Mouse (Mus musculus) kidney, adult 2 months (tissue): ENCODE results near the gene Srxn1. TPM values are rescaled to one million over a fixed set of nuclear protein-coding genes. Genes with fewer than 3 reads are reported as not detected.
A peak's percentile ranks its signal among the peaks of the same experiment; 100 is the strongest.

Experiments used
- DNase-seq: peaks from one replicate; pipeline ENCODE4 v3.0.0; 2021
- H3K27ac ChIP-seq: fragments of 200-500 bp; 2 replicates; pipeline ENCODE4 v1.5.1; 2012; ENCODE audit warnings: low read depth, low read length, control low read depth, inconsistent platforms; ENCODE audit not compliant: insufficient read depth
- H3K27me3 ChIP-seq: fragments of 200-500 bp; replicated peaks from 2 replicates; pipeline ENCODE4 v1.6.1; 2012; ENCODE audit warnings: mild to moderate bottlenecking, moderate library complexity, low read length, inconsistent platforms; ENCODE audit not compliant: control insufficient read depth, insufficient read depth
- H3K36me3 ChIP-seq: fragments of 200-500 bp; 2 replicates; pipeline ENCODE4 v1.6.1; 2012; ENCODE audit warnings: mild to moderate bottlenecking, moderate library complexity, low read length, inconsistent platforms; ENCODE audit not compliant: control insufficient read depth, insufficient read depth
- H3K4me1 ChIP-seq: fragments of 200-500 bp; 2 replicates; pipeline ENCODE4 v1.6.1; 2011; ENCODE audit warnings: low read length; ENCODE audit not compliant: control insufficient read depth, insufficient read depth
- H3K4me3 ChIP-seq: fragments of 200-500 bp; 2 replicates; pipeline ENCODE4 v1.5.1; 2011; ENCODE audit warnings: mild to moderate bottlenecking, low read depth, low read length, control low read depth; ENCODE audit not compliant: insufficient read depth
- CTCF ChIP-seq: fragments of 200-500 bp; conservative IDR thresholded peaks from 2 replicates; pipeline ENCODE4 v1.5.1; 2011; ENCODE audit warnings: low read depth, mild to moderate bottlenecking, control low read depth, low read length, moderate library complexity, mixed read lengths; ENCODE audit not compliant: insufficient read depth, insufficient read length
- POLR2A ChIP-seq: fragments of 200-500 bp; IDR thresholded peaks from one replicate; pipeline ENCODE4 v1.6.1; 2011; ENCODE audit warnings: low read depth, low read length, control low read depth
- WGBS: fragments of 180-500 bp; shearing (Covaris S2); methylation state at CpG from one replicate; pipeline ENCODE4 v1.1.7; 2018; 5-methylcytosine and 5-hydroxymethylcytosine counted together
- polyA plus RNA-seq: library from polyadenylated mRNA; depleted of rRNA; stranded (reverse); fragments of >200 nt; gene quantifications from 2 replicates; pipeline ENCODE4 v1.2.3, GENCODE M21; 2012; rRNA removed

Gene Srxn1
- polyA plus RNA-seq, 1 experiment: 113 TPM

DNA sequence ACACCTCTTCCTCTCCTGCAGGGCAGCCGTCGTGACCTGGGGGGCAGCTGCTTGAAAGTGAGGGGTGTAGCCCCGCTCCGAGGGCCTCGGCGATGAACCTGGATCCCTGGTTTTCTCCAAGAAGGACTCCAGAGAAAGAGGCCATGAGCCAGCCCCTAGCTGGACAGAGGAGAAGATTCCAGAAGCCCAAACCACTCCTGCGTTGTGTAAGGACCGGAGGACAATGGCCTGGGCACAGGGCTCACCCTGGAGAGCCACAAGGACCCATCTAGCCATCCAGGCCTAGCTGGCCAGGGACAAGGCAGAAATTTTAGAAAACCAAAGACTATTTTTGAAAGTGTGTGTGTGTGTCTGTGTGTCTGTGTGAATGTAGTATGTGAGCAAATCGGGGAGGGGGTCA, 43.4 kb downstream of the Srxn1 start:
- Histone ChIP-seq H3K27me3 (no peaks in the 10 kb centered on the region), H3K27ac (no peak overlapping the region), H3K4me3 (no peak overlapping the region), H3K4me1 (no peaks in the 10 kb centered on the region), H3K36me3 (no peaks in the 10 kb centered on the region)
- WGBS: 92% methylated on average over 9 of the region's 9 CpGs
- DNase-seq: no peak
- TF ChIP-seq CTCF (no peak), POLR2A (no peak)

DNA sequence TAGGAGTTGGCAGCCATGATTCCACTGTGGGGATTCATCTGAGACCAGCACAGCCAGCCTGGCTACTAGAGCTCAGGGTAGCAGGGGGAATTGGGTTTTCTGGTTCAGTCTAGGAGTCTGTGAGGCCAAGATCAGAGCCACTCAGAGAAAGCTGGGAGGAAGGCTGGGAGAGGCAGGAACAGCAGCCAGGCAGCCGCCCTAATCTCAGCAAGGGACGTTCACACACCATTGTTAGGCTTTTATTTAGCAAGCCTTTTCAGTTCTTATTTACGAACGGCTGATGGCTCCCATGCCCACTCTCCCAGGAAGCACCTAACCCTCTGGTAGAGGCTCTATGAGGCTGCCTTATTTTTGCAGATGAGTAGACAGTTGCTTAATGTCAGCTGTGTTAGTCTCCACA, 44.6 kb downstream of the Srxn1 start:
- 60% methylated on average over 4 of the region's 4 CpGs for WGBS
- H3K4me1 ChIP-seq: no peaks in the 10 kb centered on the region
- H3K27me3 ChIP-seq: no peaks in the 10 kb centered on the region
- TF ChIP-seq CTCF (no peak), POLR2A (no peak)
- H3K27ac ChIP-seq: no peak overlapping the region
- no peak overlapping the region for H3K4me3 ChIP-seq
- H3K36me3 ChIP-seq: no peaks in the 10 kb centered on the region
- DNase-seq: no peak

DNA sequence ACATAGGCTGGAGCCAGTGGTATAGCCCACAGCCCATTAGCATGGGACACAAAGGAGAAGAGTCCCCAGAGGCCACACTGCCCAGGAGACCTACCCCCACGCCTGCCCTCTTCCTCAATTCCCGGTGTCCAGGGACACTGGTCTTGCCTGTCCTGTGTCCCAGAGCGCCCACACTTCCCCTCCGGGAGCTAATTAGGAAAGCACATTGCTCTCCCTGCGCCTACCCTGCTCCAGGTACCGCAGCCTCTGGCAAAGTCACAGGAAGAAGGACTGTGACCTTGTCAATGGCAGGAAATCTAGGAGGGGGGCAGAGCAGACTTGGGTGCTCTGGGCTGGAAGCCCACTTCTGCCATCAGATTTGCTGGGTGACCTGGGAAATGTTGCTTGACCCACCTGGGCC, 45.1 kb downstream of the Srxn1 start:
- H3K27ac ChIP-seq: no peak overlapping the region
- no peak overlapping the region for H3K4me3 ChIP-seq
- DNase-seq: peak; percentile 74
- no peaks in the 10 kb centered on the region for H3K36me3 ChIP-seq
- 57% methylated on average over 6 of the region's 6 CpGs for WGBS
- H3K4me1 ChIP-seq: no peaks in the 10 kb centered on the region
- TF ChIP-seq CTCF (no peak), POLR2A (no peak)
- no peaks in the 10 kb centered on the region for H3K27me3 ChIP-seq

DNA sequence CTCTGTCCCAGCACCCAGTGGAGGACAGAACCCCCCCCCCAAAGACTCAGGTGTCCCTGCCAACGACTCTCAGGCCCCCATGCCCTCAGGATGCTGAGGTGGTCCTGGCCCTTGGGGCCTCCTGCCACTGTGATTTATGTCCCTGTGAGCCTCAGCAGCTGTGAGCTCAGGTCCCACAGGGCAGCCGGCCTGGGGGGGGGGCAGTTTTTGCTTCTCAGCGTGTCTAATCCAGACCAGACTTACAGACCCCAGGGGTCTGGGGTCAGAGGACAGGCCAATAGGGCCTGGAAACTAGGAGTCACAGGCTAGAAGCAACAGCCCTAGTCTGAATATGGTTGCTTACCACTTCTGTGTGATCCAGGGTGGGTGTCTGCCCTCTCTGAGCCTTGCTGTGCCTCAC, 48.0 kb downstream of the Srxn1 start:
- H3K27ac ChIP-seq: no peak overlapping the region

DNA sequence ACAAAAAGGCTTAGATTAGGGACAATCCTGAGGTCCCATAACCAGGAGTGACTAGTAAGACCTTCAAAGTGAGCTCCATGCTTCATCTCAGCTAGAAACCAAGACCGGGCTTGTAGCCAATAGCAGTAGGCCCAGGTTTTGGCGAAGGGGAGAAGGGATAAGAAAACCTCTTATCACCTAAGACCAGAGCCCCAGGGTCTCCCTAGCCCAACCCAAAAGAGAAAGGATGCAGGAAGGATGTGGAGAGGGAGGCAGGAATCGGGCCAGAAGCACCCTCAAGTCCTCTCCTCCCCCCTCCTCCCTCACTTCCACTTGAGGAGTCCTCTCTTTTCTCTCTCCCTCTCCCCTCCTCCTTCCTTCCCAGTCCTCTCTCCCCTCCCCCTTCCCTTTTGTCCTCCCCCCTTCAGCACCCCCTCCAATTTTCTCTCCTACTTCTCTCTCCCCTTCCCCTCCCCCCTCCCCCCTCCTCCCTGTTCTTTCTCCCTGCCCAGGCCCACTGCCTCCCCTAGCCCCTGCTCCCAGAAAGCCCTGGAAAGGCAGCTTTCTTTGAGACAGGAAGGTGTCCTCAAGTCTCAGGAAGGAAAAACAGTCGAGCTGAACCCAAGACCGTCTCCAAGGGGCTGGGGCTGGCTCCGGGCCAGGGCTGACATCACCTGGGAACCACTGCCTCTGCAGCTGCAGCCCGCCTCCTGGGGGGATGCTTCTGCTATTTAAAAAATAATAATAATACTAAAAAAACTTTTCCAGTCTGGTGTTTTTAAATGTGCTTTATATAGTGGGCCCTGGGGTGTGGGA, 50.3 kb downstream of the Srxn1 start:
- TF ChIP-seq CTCF: no peak
- TF ChIP-seq POLR2A: no peak
- 47% methylated on average over 7 of the region's 7 CpGs for WGBS
- Histone ChIP-seq H3K27me3 (no peaks in the 10 kb centered on the region; the same call in 1 of the 2 replicates), H3K27ac (no peak overlapping the region), H3K4me3 (no peak overlapping the region), H3K4me1 (no peaks in the 10 kb centered on the region), H3K36me3 (no peaks in the 10 kb centered on the region)
- peak; percentile 76 for DNase-seq

More for the DNA sequence above, 48.0 kb downstream of the Srxn1 start:
- H3K27me3 ChIP-seq: no peaks in the 10 kb centered on the region
- TF ChIP-seq POLR2A (no peak), CTCF (no peak)
- H3K4me1 ChIP-seq: no peaks in the 10 kb centered on the region
- WGBS: 34% methylated on average over 3 of the region's 3 CpGs
- no peak overlapping the region for H3K4me3 ChIP-seq
- no peak for DNase-seq
- no peaks in the 10 kb centered on the region for H3K36me3 ChIP-seq

DNA sequence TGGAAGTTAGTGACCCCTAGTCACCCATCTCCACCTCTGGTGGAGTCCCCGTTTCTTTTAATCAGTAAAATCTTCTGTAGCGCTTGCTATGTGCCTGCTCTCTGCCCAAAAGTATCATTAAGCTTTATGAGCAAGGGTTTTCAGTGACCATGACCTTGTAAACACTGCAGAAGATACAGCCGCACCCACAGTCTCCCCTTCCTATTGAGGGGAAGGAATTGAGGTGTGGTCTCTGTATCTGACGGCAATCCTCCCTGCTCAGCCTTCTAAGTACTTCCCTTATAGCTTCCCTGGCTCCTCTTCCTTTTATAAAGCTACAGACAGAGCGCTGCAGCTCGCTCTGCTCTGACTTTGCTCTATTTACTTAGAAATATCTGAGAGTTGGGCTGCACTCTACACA, 51.2 kb downstream of the Srxn1 start:
- Histone ChIP-seq H3K36me3 (no peaks in the 10 kb centered on the region), H3K4me1 (no peaks in the 10 kb centered on the region), H3K4me3 (no peak overlapping the region), H3K27me3 (no peaks in the 10 kb centered on the region; the same call in 1 of the 2 replicates), H3K27ac (no peak overlapping the region)
- no peak for TF ChIP-seq POLR2A
- TF ChIP-seq CTCF: no peak
- no peak for DNase-seq
- WGBS: 57% methylated on average over 6 of the region's 6 CpGs

DNA sequence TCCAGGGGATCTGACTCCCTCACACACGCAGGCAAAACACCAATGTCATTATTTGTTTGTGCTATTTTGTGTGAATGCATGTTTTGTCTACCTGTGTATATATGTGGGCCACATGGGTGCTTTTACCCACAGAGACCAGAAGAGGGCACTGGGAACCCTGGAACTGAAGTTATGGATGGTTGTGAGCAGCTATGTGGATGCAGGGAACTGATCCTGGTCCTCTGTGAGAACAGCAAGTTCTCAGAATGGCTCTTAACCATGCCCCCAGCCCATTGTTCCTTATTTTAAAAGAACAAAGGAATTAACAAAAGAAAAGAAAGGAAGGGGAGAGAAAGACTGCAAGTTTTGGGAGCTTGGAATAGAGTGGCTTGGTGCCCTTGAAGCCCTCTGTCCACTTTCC, 54.2 kb downstream of the Srxn1 start:
- no peak overlapping the region for H3K4me3 ChIP-seq
- 89% methylated on average over 1 of the region's 1 CpGs for WGBS
- H3K27ac ChIP-seq: no peak overlapping the region
- H3K27me3 ChIP-seq: no peaks in the 10 kb centered on the region; the same call in 1 of the 2 replicates
- DNase-seq: no peak
- no peaks in the 10 kb centered on the region for H3K36me3 ChIP-seq
- H3K4me1 ChIP-seq: no peaks in the 10 kb centered on the region
- TF ChIP-seq POLR2A (no peak), CTCF (no peak)

Other genes starting within 250 kb of the Srxn1 start
- gene Angpt4, start 194.3 kb upstream of the Srxn1 start, polyA plus RNA-seq: 0.81 and 1.4 TPM in 2 replicates
- 14.2 and 16.2 TPM in 2 replicates for gene Fam110a, start 125.3 kb upstream of the Srxn1 start, polyA plus RNA-seq
- gene Slc52a3, start 109.0 kb upstream of the Srxn1 start, polyA plus RNA-seq: 17.4 and 23.6 TPM in 2 replicates
- gene Scrt2, start 24.0 kb upstream of the Srxn1 start, polyA plus RNA-seq: not detected in 2 replicates
- gene Tcf15, start 38.0 kb downstream of the Srxn1 start, polyA plus RNA-seq: 2.9 and 4.6 TPM in 2 replicates
- 26.1 and 35.0 TPM in 2 replicates for gene Csnk2a1, start 121.3 kb downstream of the Srxn1 start, polyA plus RNA-seq
- 54.6 and 59.5 TPM in 2 replicates for gene Tbc1d20, start 188.3 kb downstream of the Srxn1 start, polyA plus RNA-seq
- gene Rbck1, start 227.1 kb downstream of the Srxn1 start, polyA plus RNA-seq: 150 and 155 TPM in 2 replicates
- 1.4 and 1.5 TPM in 2 replicates for gene Trib3, start 238.5 kb downstream of the Srxn1 start, polyA plus RNA-seq